Mouse (Mus musculus) liver, embryonic 11.5 days (tissue): Measurements from ENCODE around the gene Emc6. TPM values are rescaled to one million over a fixed set of nuclear protein-coding genes. Genes with fewer than 3 reads are reported as not detected.

Experiments
- ATAC-seq: fragments of 200-750 bp; cut with Nextera tagmentation; replicated peaks from 2 replicates; pipeline ENCODE4 v1.8.0; 2017; ENCODE audit warnings: moderate number of reproducible peaks, mild to moderate bottlenecking, moderate TSS enrichment, moderate library complexity; ENCODE audit not compliant: low FRiP score
- DNase-seq: peaks from one replicate; pipeline ENCODE4 v3.0.0-alpha.2; 2017; ENCODE audit warnings: low spot score
- H3K27ac ChIP-seq: fragments of 300-500 bp; sonication (generic); 2 replicates; pipeline ENCODE4 v1.5.1; 2014; ENCODE audit warnings: mild to moderate bottlenecking, low read depth, low read length, control low read depth
- H3K27me3 ChIP-seq: fragments of 300-500 bp; sonication (generic); replicated peaks from 2 replicates; pipeline ENCODE4 v1.6.1; 2014; ENCODE audit warnings: low read length, mixed read lengths; ENCODE audit not compliant: control insufficient read depth, insufficient read depth
- H3K36me3 ChIP-seq: fragments of 300-500 bp; sonication (generic); 2 replicates; pipeline ENCODE4 v1.6.1; 2014; ENCODE audit warnings: mild to moderate bottlenecking, low read length, moderate library complexity, mixed read lengths; ENCODE audit not compliant: control insufficient read depth, insufficient read depth
- H3K4me1 ChIP-seq: fragments of 300-500 bp; sonication (generic); replicated peaks from 2 replicates; pipeline ENCODE4 v1.6.1; 2014; ENCODE audit warnings: low read length, mixed read lengths; ENCODE audit not compliant: control insufficient read depth, insufficient read depth
- H3K4me2 ChIP-seq: fragments of 300-500 bp; sonication (generic); 2 replicates; pipeline ENCODE4 v1.6.1; 2014; ENCODE audit warnings: mild to moderate bottlenecking, control low read depth, moderate library complexity
- H3K4me3 ChIP-seq: fragments of 300-500 bp; sonication (generic); 2 replicates; pipeline ENCODE4 v1.5.1; 2014; ENCODE audit warnings: low read depth, low read length, control low read depth
- H3K9ac ChIP-seq: fragments of 300-500 bp; sonication (generic); 2 replicates; pipeline ENCODE4 v1.6.1; 2014; ENCODE audit warnings: low read depth, low read length, control low read depth
- H3K9me3 ChIP-seq: fragments of 300-500 bp; sonication (generic); 2 replicates; pipeline ENCODE4 v1.6.1; 2016; ENCODE audit warnings: low read length, inconsistent platforms, mixed read lengths; ENCODE audit not compliant: control insufficient read depth
- WGBS: fragments of 180-500 bp; shearing (Covaris S2); extraction: QIAGEN DNeasy Blood & Tissue Kit; methylation state at CpG from one replicate; pipeline ENCODE4 v1.1.7; 2014; 5-methylcytosine and 5-hydroxymethylcytosine counted together
- polyA plus RNA-seq: library from polyadenylated mRNA; unstranded; fragments of >200 nt; fragmentation: Nextera tagmentation; extraction: Ambion mirVana; gene quantifications from 2 replicates; pipeline ENCODE4 v1.2.1, GENCODE M21; 2014

Gene Emc6
- polyA plus RNA-seq, 1 experiment from 2014 or later = 148 TPM

DNA sequence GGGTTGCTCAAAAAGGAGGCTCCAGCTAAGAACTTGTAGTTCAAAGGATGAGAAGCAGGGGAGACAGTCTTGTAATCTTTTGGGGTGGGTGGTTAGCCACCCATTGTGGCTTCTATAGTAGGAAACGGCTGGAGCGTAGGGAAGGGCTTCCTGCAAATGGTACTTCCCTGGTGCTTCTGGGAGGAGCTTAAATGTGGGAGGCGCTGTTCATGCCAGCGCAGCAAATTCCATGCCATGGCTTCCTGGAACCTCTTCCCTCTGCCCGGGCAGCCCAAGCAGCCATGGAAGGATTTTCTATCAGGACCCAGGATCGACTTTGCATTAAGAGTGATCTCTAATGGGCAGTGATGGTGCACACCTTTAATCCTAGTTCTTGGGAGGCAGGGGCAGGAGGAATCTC lies 8.3 kb downstream of the Emc6 start:
- Histone ChIP-seq H3K9ac (no peak overlapping the region), H3K4me3 (no peak overlapping the region), H3K27ac (no peak overlapping the region), H3K4me1 (no peaks in the 10 kb centered on the region; the same call in 1 of the 2 replicates), H3K4me2 (no peak overlapping the region), H3K9me3 (no peaks in the 10 kb centered on the region), H3K27me3 (no peaks in the 10 kb centered on the region), H3K36me3 (peaks cover 3% of the 10 kb centered on the region; the same call in 1 of the 2 replicates)
- WGBS = 82% methylated on average over 6 of the region's 6 CpGs
- DNase-seq = no peak
- ATAC-seq = no peak

DNA sequence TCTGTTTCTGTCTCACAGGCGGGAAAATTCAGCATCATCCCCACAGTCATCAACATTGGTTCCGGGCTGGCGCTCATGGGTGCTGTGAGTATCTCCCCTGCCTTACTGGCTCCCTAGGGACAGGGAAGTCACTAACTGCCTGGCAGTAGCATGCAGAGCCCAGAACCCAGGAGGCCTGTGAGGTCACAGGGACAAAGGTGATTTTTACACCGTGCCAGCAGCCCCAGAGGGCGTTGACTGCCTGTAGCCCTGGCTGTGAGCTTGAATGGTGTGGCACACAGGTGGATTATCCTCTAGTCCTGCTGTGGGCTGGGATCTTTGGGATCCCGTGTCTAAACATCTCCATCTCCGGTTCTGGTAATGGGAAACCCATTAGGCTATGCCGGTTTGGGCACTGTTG lies 8.8 kb downstream of the Emc6 start:
- Histone ChIP-seq H3K9ac (no peak overlapping the region), H3K9me3 (no peaks in the 10 kb centered on the region), H3K4me3 (no peak overlapping the region), H3K27ac (no peak overlapping the region), H3K4me1 (no peaks in the 10 kb centered on the region; the same call in 1 of the 2 replicates), H3K27me3 (no peaks in the 10 kb centered on the region), H3K4me2 (no peak overlapping the region), H3K36me3 (peaks cover 3% of the 10 kb centered on the region; the same call in 1 of the 2 replicates)
- ATAC-seq = no peak
- no peak for DNase-seq
- 80% methylated on average over 8 of the region's 8 CpGs for WGBS

DNA sequence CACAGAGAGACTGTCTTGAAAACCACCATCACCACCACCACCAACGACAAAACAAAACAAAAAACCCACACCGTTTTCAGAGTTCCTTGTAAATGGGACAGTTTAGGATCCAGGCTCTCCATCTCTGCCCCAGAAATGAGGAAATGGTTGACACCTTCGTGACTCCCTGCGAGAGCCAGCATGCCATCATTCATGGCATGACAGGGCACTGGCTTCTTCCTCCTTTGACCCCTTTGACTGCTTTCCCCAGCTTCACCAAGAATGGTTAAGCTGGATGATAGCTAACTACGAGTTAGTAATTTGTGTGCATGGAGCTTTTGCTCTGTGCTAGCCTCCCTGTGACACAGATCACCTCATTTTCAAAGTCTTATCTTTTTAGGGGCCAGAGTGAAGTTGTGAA lies 14.6 kb downstream of the Emc6 start:
- no peak overlapping the region for H3K27ac ChIP-seq
- no peak overlapping the region for H3K4me2 ChIP-seq
- H3K27me3 ChIP-seq = peaks cover 28% of the 10 kb centered on the region
- H3K36me3 ChIP-seq = no peaks in the 10 kb centered on the region
- no peaks in the 10 kb centered on the region for H3K4me1 ChIP-seq
- ATAC-seq (no peak), DNase-seq (no peak)
- H3K9me3 ChIP-seq = no peaks in the 10 kb centered on the region
- H3K4me3 ChIP-seq = no peak overlapping the region
- WGBS = 41% methylated on average over 5 of the region's 5 CpGs
- no peak overlapping the region for H3K9ac ChIP-seq

DNA sequence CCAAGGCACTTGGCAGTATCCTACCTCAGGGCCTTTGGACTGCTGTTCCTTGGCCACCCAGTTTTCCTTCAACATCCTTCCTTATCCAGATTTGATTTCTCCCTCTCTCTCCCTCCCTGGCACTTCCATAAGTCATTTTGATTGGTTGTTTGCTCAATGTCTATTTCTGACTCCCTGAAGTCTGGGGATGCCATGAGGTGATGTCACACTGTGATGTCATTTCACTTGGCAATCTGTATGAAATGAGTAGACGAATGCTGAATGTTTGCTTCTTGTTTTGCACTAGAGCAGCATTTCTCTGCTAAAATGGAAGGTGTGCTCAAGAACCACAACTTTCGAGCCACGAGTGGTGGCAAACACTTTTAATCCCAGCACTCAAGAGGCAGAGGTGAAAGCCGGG lies 15.2 kb downstream of the Emc6 start:
- Histone ChIP-seq H3K9me3 (no peaks in the 10 kb centered on the region), H3K9ac (no peak overlapping the region), H3K36me3 (no peaks in the 10 kb centered on the region), H3K4me2 (no peak overlapping the region), H3K27me3 (peaks cover 28% of the 10 kb centered on the region), H3K4me1 (no peaks in the 10 kb centered on the region), H3K27ac (no peak overlapping the region), H3K4me3 (no peak overlapping the region)
- DNase-seq (no peak), ATAC-seq (no peak)
- 78% methylated on average over 4 of the region's 4 CpGs for WGBS

GRCm38 (mm10) chr11:73160811-73161200 lies 16.0 kb downstream of the Emc6 start:
- Histone ChIP-seq H3K4me1 (no peaks in the 10 kb centered on the region), H3K27me3 (peaks cover 28% of the 10 kb centered on the region), H3K9me3 (no peaks in the 10 kb centered on the region), H3K27ac (no peak overlapping the region), H3K36me3 (no peaks in the 10 kb centered on the region), H3K4me3 (peak overlapping the region; percentile 48), H3K9ac (no peak overlapping the region), H3K4me2 (peak overlapping the region; percentile 73)
- no peak for DNase-seq
- no peak for ATAC-seq
- 28% methylated on average over 6 of the region's 6 CpGs for WGBS

GRCm38 (mm10) chr11:73159957-73160810 lies 16.7 kb downstream of the Emc6 start, which contains the start of gene P2rx5:
Gene P2rx5 (plus strand): TSS chr11:73160421.
- Histone ChIP-seq H3K9me3 (no peaks in the 10 kb centered on the region), H3K27ac (no peak within 1 kb of the TSS), H3K36me3 (no peaks in the 10 kb centered on the region), H3K4me2 (peak within 1 kb of the TSS; percentile 73), H3K9ac (no peak within 1 kb of the TSS), H3K4me3 (peak within 1 kb of the TSS; percentile 48), H3K27me3 (peaks cover 28% of the 10 kb centered on the region), H3K4me1 (no peaks in the 10 kb centered on the region)
- DNase-seq (peak; percentile 57), ATAC-seq (peak; percentile 64)
- 4% methylated on average over 49 of the region's 49 CpGs for WGBS

- no peak overlapping the region for H3K9ac ChIP-seq
- H3K9me3 ChIP-seq = no peaks in the 10 kb centered on the region
- H3K36me3 ChIP-seq = no peaks in the 10 kb centered on the region
- DNase-seq = no peak
- no peak overlapping the region for H3K4me3 ChIP-seq
- WGBS = 71% methylated on average over 6 of the region's 6 CpGs
- no peak overlapping the region for H3K27ac ChIP-seq
- H3K27me3 ChIP-seq = peaks cover 16% of the 10 kb centered on the region
- no peak overlapping the region for H3K4me2 ChIP-seq
- ATAC-seq = no peak
- no peaks in the 10 kb centered on the region for H3K4me1 ChIP-seq
Measured at GRCm38 (mm10) chr11:73155071-73155470, 21.8 kb downstream of the Emc6 start.

GRCm38 (mm10) chr11:73148209-73148608 lies 28.6 kb downstream of the Emc6 start:
- no peak overlapping the region for H3K4me3 ChIP-seq
- H3K4me1 ChIP-seq = no peaks in the 10 kb centered on the region
- no peak overlapping the region for H3K27ac ChIP-seq
- WGBS = 83% methylated on average over 9 of the region's 9 CpGs
- no peaks in the 10 kb centered on the region for H3K27me3 ChIP-seq
- no peak overlapping the region for H3K9ac ChIP-seq
- H3K36me3 ChIP-seq = no peaks in the 10 kb centered on the region
- H3K4me2 ChIP-seq = no peak overlapping the region
- no peak for DNase-seq
- no peak for ATAC-seq
- no peaks in the 10 kb centered on the region for H3K9me3 ChIP-seq

GRCm38 (mm10) chr11:73146975-73147365 lies 29.9 kb downstream of the Emc6 start:
- DNase-seq (no peak), ATAC-seq (no peak)
- H3K27ac ChIP-seq = no peak overlapping the region
- H3K9ac ChIP-seq = no peak overlapping the region
- no peaks in the 10 kb centered on the region for H3K4me1 ChIP-seq
- no peaks in the 10 kb centered on the region for H3K9me3 ChIP-seq
- H3K4me2 ChIP-seq = no peak overlapping the region
- no peaks in the 10 kb centered on the region for H3K36me3 ChIP-seq
- WGBS = 46% methylated on average over 7 of the region's 7 CpGs
- no peaks in the 10 kb centered on the region for H3K27me3 ChIP-seq
- no peak overlapping the region for H3K4me3 ChIP-seq
